Mouse (Mus musculus): ENCODE results near the gene Med22.

DNA sequence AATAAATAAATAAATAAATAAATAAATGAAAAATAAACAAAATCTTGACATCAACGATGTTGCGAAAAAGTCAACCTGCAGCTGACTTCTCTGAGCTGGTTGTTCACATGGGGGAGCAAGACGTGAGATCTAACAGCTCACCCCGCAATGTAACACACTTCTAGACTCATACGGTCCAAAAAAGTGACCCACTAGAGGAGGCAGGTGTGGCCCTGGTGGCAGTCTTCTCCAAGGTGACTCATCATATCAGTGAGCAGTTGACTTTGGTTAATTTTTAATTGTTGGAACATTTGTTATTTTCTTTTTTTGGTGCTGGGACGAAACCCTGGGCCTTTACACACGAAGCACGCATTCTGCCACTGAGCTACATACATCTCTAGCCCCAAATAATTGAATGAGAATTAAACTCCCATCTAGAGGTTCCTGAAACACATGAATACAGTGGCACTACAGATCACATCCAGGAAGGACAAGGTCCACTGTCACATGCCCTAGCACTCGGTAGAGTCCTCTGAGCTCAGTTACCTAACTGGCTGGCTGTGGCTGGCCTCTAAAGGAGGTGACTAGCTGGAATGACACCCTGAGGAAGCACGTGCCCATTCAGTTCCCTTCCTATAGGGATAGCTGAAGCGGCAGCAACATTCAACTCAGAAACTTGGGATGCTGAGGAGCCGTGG lies 46.5 kb upstream of the Med22 start:
- TF ChIP-seq POLR2A (IDR thresholded peaks at IDR 0.05; ENCODE audit: insufficient read length, low read depth) (no peak), USF1 (IDR thresholded peaks at IDR 0.05; ENCODE audit: low read depth) (no peak), MAX (IDR thresholded peaks at IDR 0.05; ENCODE audit: low read depth) (no peak), TCF12 (IDR thresholded peaks at IDR 0.05; ENCODE audit: insufficient read depth, poor library complexity, severe bottlenecking) (no peak), TCF3 (IDR thresholded peaks at IDR 0.05; ENCODE audit: insufficient read length, low read depth) (no peak), POLR2AphosphoS2 (IDR thresholded peaks at IDR 0.05; ENCODE audit: insufficient read length, low read depth) (no peak), REST (IDR thresholded peaks at IDR 0.05; ENCODE audit: insufficient read depth, insufficient read length) (no peak)
